Mouse (Mus musculus): ENCODE measurements around the gene Mslnl. TPM values are rescaled to one million over a fixed set of nuclear protein-coding genes. Genes with fewer than 3 reads are reported as not detected.

Gene Mslnl
- polyA plus RNA-seq, 1 experiment from 2014 or later, result 0.71 TPM

DNA sequence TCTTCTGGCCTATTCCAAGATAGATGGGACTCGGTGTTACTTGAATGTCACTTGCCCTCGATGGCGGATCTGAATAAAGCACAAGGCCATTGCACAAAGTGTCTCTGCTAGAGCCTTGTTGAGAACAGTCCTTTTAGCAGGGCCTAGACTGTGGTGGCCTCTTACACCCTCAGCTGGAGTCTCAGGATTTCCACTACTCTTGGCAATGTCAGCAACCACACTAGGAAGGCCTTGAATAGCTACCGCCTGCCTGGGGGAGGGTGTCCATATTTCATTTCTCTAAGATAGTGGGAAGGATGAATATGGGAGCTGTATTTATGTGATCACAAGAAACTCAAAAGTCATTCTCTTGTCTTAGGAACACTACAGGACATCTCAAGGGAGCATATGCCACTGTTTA is 12.4 kb downstream of the Mslnl start:
- no peak overlapping the region for H3K27ac ChIP-seq
- no peaks in the 10 kb centered on the region for H3K27me3 ChIP-seq
- no peak for ATAC-seq (ENCODE audit: borderline replicate concordance, extremely low read depth, low FRiP score, low TSS enrichment)
- no peaks in the 10 kb centered on the region for H3K9me3 ChIP-seq
- no peak overlapping the region for H3K4me3 ChIP-seq
- no peak overlapping the region for H3K4me2 ChIP-seq
- no peak overlapping the region for H3K9ac ChIP-seq
- WGBS, result 87% methylated on average over 4 of the region's 4 CpGs
- no peaks in the 10 kb centered on the region for H3K36me3 ChIP-seq
- peaks cover 9% of the 10 kb centered on the region; the same call in 1 of the 2 replicates for H3K4me1 ChIP-seq

- Histone ChIP-seq H3K27me3 (no peaks in the 10 kb centered on the region), H3K9me3 (no peaks in the 10 kb centered on the region), H3K4me2 (no peak overlapping the region), H3K27ac (no peak overlapping the region), H3K4me3 (no peak overlapping the region), H3K9ac (no peak overlapping the region), H3K36me3 (no peaks in the 10 kb centered on the region), H3K4me1 (peaks cover 9% of the 10 kb centered on the region; the same call in 1 of the 2 replicates)
- ATAC-seq (ENCODE audit: borderline replicate concordance, extremely low read depth, low FRiP score, low TSS enrichment), result no peak; the same call in 1 of the 2 replicates
- WGBS, result 67% methylated on average over 6 of the region's 6 CpGs
Observed at GRCm38 (mm10) chr17:25749314-25749713, 13.5 kb downstream of the Mslnl start.

- H3K4me3 ChIP-seq, result no peak overlapping the region
- no peaks in the 10 kb centered on the region for H3K36me3 ChIP-seq
- H3K27me3 ChIP-seq, result no peaks in the 10 kb centered on the region
- ATAC-seq (ENCODE audit: borderline replicate concordance, extremely low read depth, low FRiP score, low TSS enrichment), result 0 out of 2 replicates have a peak, but pooled peaks have one; percentile 19
- peaks cover 24% of the 10 kb centered on the region for H3K4me1 ChIP-seq
- no peaks in the 10 kb centered on the region for H3K9me3 ChIP-seq
- no peak overlapping the region for H3K27ac ChIP-seq
- no peak overlapping the region for H3K4me2 ChIP-seq
- no peak overlapping the region for H3K9ac ChIP-seq
- 7% methylated on average over 5 of the region's 5 CpGs for WGBS
Observed at GRCm38 (mm10) chr17:25751446-25751845, 15.6 kb downstream of the Mslnl start.

DNA sequence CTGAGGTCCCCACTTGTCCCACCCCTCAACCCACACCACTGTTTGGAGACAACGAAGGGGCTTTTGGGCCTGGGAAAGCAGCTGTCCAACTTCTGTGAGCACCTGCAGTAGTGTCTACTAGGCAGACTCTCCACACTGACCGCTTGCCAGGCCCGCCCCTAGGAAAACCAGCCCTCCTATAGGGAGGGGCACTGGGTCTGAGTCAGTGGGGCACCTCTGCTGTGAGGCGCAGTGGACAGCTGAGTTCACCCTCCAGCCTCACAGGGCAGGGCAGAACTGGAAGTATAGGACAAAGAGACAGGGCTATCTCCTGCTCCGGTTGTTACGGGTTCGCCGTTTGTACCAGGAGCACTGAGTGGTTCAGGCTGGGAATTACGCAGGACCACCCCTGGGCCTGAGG is 18.4 kb downstream of the Mslnl start, which contains the start of gene Msln:
Gene Msln, minus strand, starts transcription at position 138 of the 400 bp plus-strand sequence.
- no peak within 1 kb of the TSS for H3K4me2 ChIP-seq
- no peaks in the 10 kb centered on the region for H3K27me3 ChIP-seq
- no peak within 1 kb of the TSS for H3K4me3 ChIP-seq
- ATAC-seq (ENCODE audit: borderline replicate concordance, extremely low read depth, low FRiP score, low TSS enrichment), result no peak
- H3K4me1 ChIP-seq, result peaks cover 27% of the 10 kb centered on the region
- H3K9me3 ChIP-seq, result no peaks in the 10 kb centered on the region
- H3K36me3 ChIP-seq, result no peaks in the 10 kb centered on the region
- no peak within 1 kb of the TSS for H3K9ac ChIP-seq
- WGBS, result 81% methylated on average over 9 of the region's 9 CpGs
- no peak within 1 kb of the TSS for H3K27ac ChIP-seq

DNA sequence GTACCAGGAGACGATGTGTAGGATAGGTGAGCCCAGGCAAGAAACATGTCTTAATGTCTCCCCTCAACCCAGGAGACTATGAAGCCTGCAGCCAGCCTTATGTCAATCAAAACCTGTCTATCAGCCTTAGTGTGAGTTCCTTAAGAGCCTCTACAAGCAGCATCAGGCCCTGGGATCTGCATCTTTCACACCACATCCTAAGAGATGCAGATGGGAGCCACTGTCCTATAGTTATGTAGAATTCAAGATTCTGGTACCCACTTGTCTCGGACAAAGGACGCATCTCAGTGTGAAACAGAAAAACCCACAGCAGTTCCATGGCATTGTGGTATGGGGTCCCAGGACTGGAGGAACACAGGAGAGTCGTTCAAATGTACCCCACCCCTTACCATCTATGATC is 19.2 kb downstream of the Mslnl start:
- H3K9me3 ChIP-seq, result no peaks in the 10 kb centered on the region
- ATAC-seq (ENCODE audit: borderline replicate concordance, extremely low read depth, low FRiP score, low TSS enrichment), result no peak
- H3K4me1 ChIP-seq, result peaks cover 27% of the 10 kb centered on the region
- H3K36me3 ChIP-seq, result no peaks in the 10 kb centered on the region
- H3K4me2 ChIP-seq, result no peak overlapping the region
- H3K27ac ChIP-seq, result peak overlapping the region; percentile 73; the same call in 1 of the 2 replicates
- no peaks in the 10 kb centered on the region for H3K27me3 ChIP-seq
- no peak overlapping the region for H3K4me3 ChIP-seq
- no peak overlapping the region for H3K9ac ChIP-seq
- 63% methylated on average over 4 of the region's 4 CpGs for WGBS

- H3K4me2 ChIP-seq, result no peak overlapping the region
- 16% methylated on average over 4 of the region's 4 CpGs for WGBS
- peak; percentile 68; the same call in 1 of the 2 replicates for ATAC-seq (ENCODE audit: borderline replicate concordance, extremely low read depth, low FRiP score, low TSS enrichment)
- H3K36me3 ChIP-seq, result no peaks in the 10 kb centered on the region
- H3K27ac ChIP-seq, result peak overlapping the region; percentile 73
- no peaks in the 10 kb centered on the region for H3K9me3 ChIP-seq
- no peak overlapping the region for H3K4me3 ChIP-seq
- no peaks in the 10 kb centered on the region for H3K27me3 ChIP-seq
- no peak overlapping the region for H3K9ac ChIP-seq
- H3K4me1 ChIP-seq, result peaks cover 27% of the 10 kb centered on the region
Observed at GRCm38 (mm10) chr17:25755627-25756377, 20.0 kb downstream of the Mslnl start.

GRCm38 (mm10) chr17:25756378-25757242 is 20.8 kb downstream of the Mslnl start:
- peak; percentile 43; the same call in 1 of the 2 replicates for ATAC-seq (ENCODE audit: borderline replicate concordance, extremely low read depth, low FRiP score, low TSS enrichment)
- Histone ChIP-seq H3K4me2 (no peak overlapping the region), H3K27ac (peak overlapping the region; percentile 56), H3K9me3 (no peaks in the 10 kb centered on the region), H3K9ac (no peak overlapping the region), H3K27me3 (no peaks in the 10 kb centered on the region), H3K4me1 (peaks cover 21% of the 10 kb centered on the region), H3K36me3 (no peaks in the 10 kb centered on the region), H3K4me3 (no peak overlapping the region)
- 62% methylated on average over 9 of the region's 9 CpGs for WGBS

- no peak overlapping the region for H3K4me2 ChIP-seq
- no peaks in the 10 kb centered on the region for H3K9me3 ChIP-seq
- H3K27me3 ChIP-seq, result no peaks in the 10 kb centered on the region
- no peaks in the 10 kb centered on the region for H3K36me3 ChIP-seq
- H3K4me3 ChIP-seq, result no peak overlapping the region
- no peak overlapping the region for H3K9ac ChIP-seq
- WGBS, result 37% methylated on average over 3 of the region's 3 CpGs
- 0 out of 2 replicates have a peak overlapping the region, but pooled peaks have one; percentile 56 for H3K27ac ChIP-seq
- H3K4me1 ChIP-seq, result peaks cover 19% of the 10 kb centered on the region; the same call in 1 of the 2 replicates
- no peak for ATAC-seq (ENCODE audit: borderline replicate concordance, extremely low read depth, low FRiP score, low TSS enrichment)
Observed at GRCm38 (mm10) chr17:25757691-25758090, 21.8 kb downstream of the Mslnl start.

DNA sequence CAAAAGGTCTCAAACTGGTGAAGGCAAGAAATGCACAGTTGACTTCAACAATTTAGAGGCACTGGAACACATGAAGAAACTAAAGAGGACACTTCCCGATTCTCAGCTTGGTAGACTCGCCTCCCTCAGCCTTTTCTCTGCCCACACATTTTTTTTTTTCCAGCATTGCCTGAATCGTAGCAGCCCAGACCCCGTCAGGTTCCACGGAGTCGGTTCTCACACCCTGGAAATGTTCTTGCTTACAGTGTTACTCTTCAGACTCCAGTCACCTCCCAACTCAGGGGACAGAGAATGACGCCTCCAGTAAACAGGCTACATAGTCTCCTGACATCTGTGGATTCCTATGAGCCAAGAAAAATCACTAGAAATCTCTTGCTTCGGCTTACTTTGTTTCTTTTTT is 24.3 kb downstream of the Mslnl start:
- no peak for ATAC-seq (ENCODE audit: borderline replicate concordance, extremely low read depth, low FRiP score, low TSS enrichment)
- 59% methylated on average over 8 of the region's 8 CpGs for WGBS
- Histone ChIP-seq H3K9ac (no peak overlapping the region), H3K36me3 (no peaks in the 10 kb centered on the region), H3K9me3 (no peaks in the 10 kb centered on the region), H3K27me3 (no peaks in the 10 kb centered on the region), H3K4me3 (no peak overlapping the region), H3K4me2 (no peak overlapping the region), H3K4me1 (peaks cover 16% of the 10 kb centered on the region; the same call in 1 of the 2 replicates), H3K27ac (no peak overlapping the region)

- no peak for ATAC-seq (ENCODE audit: borderline replicate concordance, extremely low read depth, low FRiP score, low TSS enrichment)
- WGBS, result 23% methylated on average over 4 of the region's 4 CpGs
- H3K27ac ChIP-seq, result no peak overlapping the region
- H3K9ac ChIP-seq, result no peak overlapping the region
- no peaks in the 10 kb centered on the region for H3K27me3 ChIP-seq
- no peak overlapping the region for H3K4me2 ChIP-seq
- 0 out of 2 replicates have a peak, but pooled peaks cover 2% of the 10 kb centered on the region for H3K4me1 ChIP-seq
- H3K9me3 ChIP-seq, result no peaks in the 10 kb centered on the region
- no peak overlapping the region for H3K4me3 ChIP-seq
- no peaks in the 10 kb centered on the region for H3K36me3 ChIP-seq
Observed at GRCm38 (mm10) chr17:25761561-25761970, 25.7 kb downstream of the Mslnl start.

GRCm38 (mm10) chr17:25762591-25762990 is 26.7 kb downstream of the Mslnl start:
- no peak for ATAC-seq (ENCODE audit: borderline replicate concordance, extremely low read depth, low FRiP score, low TSS enrichment)
- H3K4me3 ChIP-seq, result no peak overlapping the region
- H3K9me3 ChIP-seq, result no peaks in the 10 kb centered on the region
- no peak overlapping the region for H3K4me2 ChIP-seq
- no peak overlapping the region for H3K27ac ChIP-seq
- no peaks in the 10 kb centered on the region for H3K27me3 ChIP-seq
- WGBS, result 33% methylated on average over 3 of the region's 3 CpGs
- H3K4me1 ChIP-seq, result no peaks in the 10 kb centered on the region
- no peaks in the 10 kb centered on the region for H3K36me3 ChIP-seq
- H3K9ac ChIP-seq, result no peak overlapping the region

DNA sequence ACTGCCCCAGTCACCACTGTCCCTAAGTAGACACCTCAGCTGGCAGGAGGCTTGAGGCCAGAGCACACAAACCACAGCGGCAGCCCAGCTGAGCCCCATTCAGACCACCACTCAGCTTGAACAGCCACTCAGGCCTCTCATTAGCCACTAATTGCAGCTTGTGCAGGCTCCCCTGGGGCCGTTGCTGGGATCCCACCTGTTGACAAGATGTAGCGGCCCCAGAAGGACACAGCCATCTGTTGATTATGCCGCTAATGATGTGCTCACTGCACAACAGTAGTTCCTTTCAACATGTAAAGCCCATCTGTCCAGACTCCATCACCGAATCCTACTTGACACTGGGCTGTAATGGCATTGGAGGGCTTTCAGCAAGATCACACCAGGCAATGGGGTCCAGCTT is 30.0 kb downstream of the Mslnl start:
- 56% methylated on average over 5 of the region's 5 CpGs for WGBS
- H3K4me1 ChIP-seq, result no peaks in the 10 kb centered on the region
- H3K27me3 ChIP-seq, result no peaks in the 10 kb centered on the region
- H3K27ac ChIP-seq, result no peak overlapping the region
- no peaks in the 10 kb centered on the region for H3K9me3 ChIP-seq
- H3K36me3 ChIP-seq, result no peaks in the 10 kb centered on the region
- no peak overlapping the region for H3K9ac ChIP-seq
- ATAC-seq (ENCODE audit: borderline replicate concordance, extremely low read depth, low FRiP score, low TSS enrichment), result no peak
- H3K4me2 ChIP-seq, result no peak overlapping the region
- H3K4me3 ChIP-seq, result no peak overlapping the region
